Mouse (Mus musculus) adrenal gland, adult (tissue): ENCODE results near the gene Adarb1.

Experiments
- DNase-seq, 2 experiments: peaks; one replicate each; pipeline ENCODE4 v3.0.0; 2022 to 2023; ENCODE audit warnings: low spot score in 1 of 2; ENCODE audit not compliant: inconsistent age in 2 of 2

The Adarb1 gene

GRCm38 (mm10) chr10:77240764-77241163 lies 177.3 kb downstream of the Adarb1 start:
- DNase-seq: peak in 1 of 2 experiments; percentile 21
